Mouse (Mus musculus) intestine, embryonic 14.5 days (tissue): Measurements from ENCODE around the gene Antxr2. TPM values are rescaled to one million over a fixed set of nuclear protein-coding genes. Genes with fewer than 3 reads are reported as not detected.

Experiments
- polyA plus RNA-seq: library from polyadenylated mRNA; unstranded; fragments of >200 nt; fragmentation: Nextera tagmentation; extraction: Ambion mirVana; gene quantifications from 2 replicates; pipeline ENCODE4 v1.2.1, GENCODE M21; 2014

The Antxr2 gene
- polyA plus RNA-seq, 1 experiment from 2014 or later = 24.6 TPM

Other genes starting within 250 kb of the Antxr2 start
- 0.19 and 0.22 TPM in 2 replicates for gene Prdm8, start 136.2 kb upstream of the Antxr2 start, polyA plus RNA-seq
- 1.9 and 2.5 TPM in 2 replicates for gene Fgf5, start 223.1 kb upstream of the Antxr2 start, polyA plus RNA-seq